Comparison of ENCODE assay signal across 21 mouse cellular contexts in genomic region chr10:84632005-84632404, GRCm38 (mm10). TPM values are rescaled to one million over a fixed set of nuclear protein-coding genes. Genes with fewer than 3 reads are reported as not detected.
DNase-seq lines count a peak whose midpoint lies in the region; ATAC-seq and TF ChIP-seq lines count a peak whose summit lies in the region.
"Had no signal": no experiment of that assay in that cellular context is flagged by ENCODE, and none has a peak within 500 bp of the region (broad histone marks: within the 10 kb centered on the region; RNA-seq: fewer than 3 reads in every experiment).

No protein-coding gene starts in this region.

- no peak overlapping the region for H3K27ac ChIP-seq in thymus, adult 2 months (ENCODE audit: control insufficient read depth, insufficient read depth, low read length)
- no peak overlapping the region for H3K27ac ChIP-seq in layer of hippocampus, adult 2 months
- H3K27ac ChIP-seq: embryonic facial prominence, embryonic 10.5 days; forebrain, embryonic 10.5 days; gastrocnemius, adult 2 months; heart, embryonic 10.5 days; hindbrain, embryonic 12.5 days had no signal

- peak; percentile 15 for DNase-seq in thymus, adult 2 months
- no peak for DNase-seq in thymus, postnatal 4 days
- DNase-seq in CD4-positive, CD25-positive, alpha-beta regulatory T cell, adult 2 months (ENCODE audit: low read depth, low spot score) = peak; percentile 35
- peak; percentile 25 for DNase-seq in thymus, postnatal 25 days
- DNase-seq in retina, embryonic 14.5 days (ENCODE audit: low spot score) = no peak
- DNase-seq in layer of hippocampus, adult 2 months (ENCODE audit: low spot score in 2 of 2) = no peak
- DNase-seq: adrenal gland, adult 2 months; adrenal gland, postnatal 25 days; cerebellum, adult 18-20 months; cerebellum, adult 9-11 months; gastrocnemius, adult 2 months; gastrocnemius, postnatal 25 days; heart, postnatal 10 days; heart, postnatal 4 days had no signal

- peaks cover 4% of the 10 kb centered on the region; the same call in 1 of the 2 replicates for H3K36me3 ChIP-seq in thymus, adult 2 months (ENCODE audit: control insufficient read depth, insufficient read depth, low read length)

- WGBS in thymus, adult 2 months = 11% methylated on average over 4 of the region's 4 CpGs

- peaks cover 10% of the 10 kb centered on the region for H3K4me1 ChIP-seq in thymus, adult 2 months (replicated peaks; ENCODE audit: control insufficient read depth, insufficient read depth, low read length)
- H3K4me1 ChIP-seq: embryonic facial prominence, embryonic 10.5 days; forebrain, embryonic 10.5 days; heart, embryonic 10.5 days; hindbrain, embryonic 12.5 days had no signal

- peak; percentile 79 for ATAC-seq in activated CD4-positive, CD25-positive, alpha-beta regulatory T cell, adult 4 months
- ATAC-seq: forebrain, embryonic 14.5 days; hindbrain, embryonic 16.5 days had no signal

- no peaks in the 10 kb centered on the region for H3K27me3 ChIP-seq in thymus, adult 2 months (ENCODE audit: control insufficient read depth, insufficient read depth, low read length)
- H3K27me3 ChIP-seq: hindbrain, embryonic 12.5 days had no signal

- TF ChIP-seq CTCF in thymus, adult 2 months (IDR thresholded peaks at IDR 0.05; ENCODE audit: borderline replicate concordance, control insufficient read depth, extremely low read depth, insufficient read depth, low read length, poor library complexity) = no peak
- TF ChIP-seq CTCF in layer of hippocampus, adult 2 months (conservative IDR thresholded peaks at IDR 0.05) = no peak

- H3K4me3 ChIP-seq in thymus, adult 2 months (ENCODE audit: control insufficient read depth, insufficient read depth, low read length) = no peak overlapping the region
- H3K4me3 ChIP-seq in layer of hippocampus, adult 2 months = no peak overlapping the region
- H3K4me3 ChIP-seq: embryonic facial prominence, embryonic 10.5 days; forebrain, embryonic 10.5 days; gastrocnemius, adult 2 months; heart, embryonic 10.5 days; hindbrain, embryonic 12.5 days had no signal

- TF ChIP-seq POLR2A in thymus, adult 2 months (IDR thresholded peaks at IDR 0.05; ENCODE audit: control insufficient read depth, extremely low read depth, insufficient read depth, low read length, poor library complexity) = no peak

RNA-seq across cellular contexts. Expression of gene Polr3b, which starts 9.9 kb away (rescaled TPM):
- 6.5 and 6.6 TPM in 2 replicates for polyA plus RNA-seq in thymus, adult 2 months (2012; rRNA removed)
- polyA plus RNA-seq in activated CD4-positive, CD25-positive, alpha-beta regulatory T cell, adult 4 months (2017; shearing (Covaris generic)) = 10 to 100 TPM; 11.8 to 13.3 TPM
- total RNA-seq in layer of hippocampus, adult 2 months (2021) = 10 to 100 TPM; 14.8 to 15.6 TPM

RNA-seq across cellular contexts. Expression of gene Tcp11l2, which starts 55.6 kb away (rescaled TPM):
- 99.2 and 139 TPM in 2 replicates for polyA plus RNA-seq in thymus, adult 2 months (2012; rRNA removed)
- polyA plus RNA-seq in activated CD4-positive, CD25-positive, alpha-beta regulatory T cell, adult 4 months (2017; shearing (Covaris generic)) = 100 to 1,000 TPM; 168 to 171 TPM
- 10 to 100 TPM; 27.3 to 29.4 TPM for total RNA-seq in layer of hippocampus, adult 2 months (2021)

Comparison
In these comparisons a context has a peak if more than half of its experiments do, and no peak if none do; other contexts are left out.
1. DNase-seq: peak in thymus, adult 2 months (single experiment), CD4-positive, CD25-positive, alpha-beta regulatory T cell, adult 2 months (single experiment) and thymus, postnatal 25 days (single experiment); none in thymus, postnatal 4 days (single experiment), retina, embryonic 14.5 days (single experiment) and layer of hippocampus, adult 2 months (0 of 2).